Mouse (Mus musculus): Measurements from ENCODE around the gene Gm28961.
"Not testable (repeated sequence)": the region's sequence is repeated elsewhere in the genome, so short reads cannot be mapped to it uniquely, and the experiment has no call there.

Gene Gm28961

GRCm38 (mm10) chrY:57705397-57705796, at the start of gene Gm28961:
TSS of gene Gm28961 (plus strand) at chrY:57705697.
- not testable (repeated sequence) for DNase-seq

Data from lung, postnatal 4 days (tissue).